Mouse (Mus musculus) heart, postnatal 0 days (tissue): ENCODE measurements around the gene Oxnad1. TPM values are rescaled to one million over a fixed set of nuclear protein-coding genes. Genes with fewer than 3 reads are reported as not detected.

Experiments
- ATAC-seq: fragments of 200-750 bp; cut with Nextera tagmentation; 2 replicates; pipeline ENCODE4 v1.8.0; 2017; ENCODE audit warnings: low read depth, moderate number of reproducible peaks, moderate library complexity; ENCODE audit not compliant: insufficient read depth
- DNase-seq: peaks from one replicate; pipeline ENCODE4 v3.0.0-alpha.2; 2016; ENCODE audit warnings: low spot score
- H3K27ac ChIP-seq: fragments of 300-500 bp; sonication (generic); 2 replicates; pipeline ENCODE4 v1.5.1; 2014; ENCODE audit warnings: low read depth, mild to moderate bottlenecking
- H3K27me3 ChIP-seq: fragments of 300-500 bp; sonication (generic); 2 replicates; pipeline ENCODE4 v1.6.1; 2014; ENCODE audit warnings: low read length, mixed read lengths; ENCODE audit not compliant: control insufficient read depth, insufficient read depth
- H3K36me3 ChIP-seq: fragments of 300-500 bp; sonication (generic); replicated peaks from 2 replicates; pipeline ENCODE4 v1.6.1; 2014; ENCODE audit warnings: low read length, mixed read lengths; ENCODE audit not compliant: control insufficient read depth, insufficient read depth
- H3K4me1 ChIP-seq: fragments of 300-500 bp; sonication (generic); 2 replicates; pipeline ENCODE4 v1.6.1; 2014; ENCODE audit warnings: antibody characterized with exemption; ENCODE audit not compliant: control insufficient read depth, insufficient read depth
- H3K4me2 ChIP-seq: fragments of 300-500 bp; sonication (generic); 2 replicates; pipeline ENCODE4 v1.6.1; 2014; ENCODE audit warnings: low read depth, mild to moderate bottlenecking, low read length, moderate library complexity
- H3K4me3 ChIP-seq: fragments of 300-500 bp; sonication (generic); 2 replicates; pipeline ENCODE4 v1.5.1; 2014; ENCODE audit warnings: low read depth, low read length
- H3K9ac ChIP-seq: fragments of 300-500 bp; sonication (generic); replicated peaks from 2 replicates; pipeline ENCODE4 v1.6.1; 2014; ENCODE audit warnings: low read depth, low read length, mixed read lengths
- H3K9me3 ChIP-seq: fragments of 300-500 bp; sonication (generic); replicated peaks from 2 replicates; pipeline ENCODE4 v1.6.1; 2016; ENCODE audit warnings: low read length; ENCODE audit not compliant: control insufficient read depth
- CTCF ChIP-seq: IDR thresholded peaks from 2 replicates; pipeline ENCODE4 v1.5.1; 2016; ENCODE audit warnings: antibody characterized with exemption, control low read depth, low read depth
- EP300 ChIP-seq: IDR thresholded peaks from 2 replicates; pipeline ENCODE4 v1.6.1; 2016; ENCODE audit warnings: antibody characterized with exemption, low read depth
- WGBS: fragments of 180-500 bp; shearing (Covaris S2); extraction: QIAGEN DNeasy Blood & Tissue Kit; methylation state at CpG from one replicate; pipeline ENCODE4 v1.1.7; 2014; 5-methylcytosine and 5-hydroxymethylcytosine counted together
- polyA plus RNA-seq: library from polyadenylated mRNA; unstranded; fragments of >200 nt; fragmentation: Nextera tagmentation; extraction: Ambion mirVana; gene quantifications from 2 replicates; pipeline ENCODE4 v1.2.1, GENCODE M21; 2015
- total RNA-seq: library from RNA; depleted of rRNA; stranded (reverse); fragments of >200 nt; gene quantifications from 2 replicates; pipeline ENCODE4 v1.2.3, GENCODE M21; 2014; ENCODE audit warnings: low replicate concordance

The Oxnad1 gene
- total and polyA plus RNA-seq, 2 experiments from 2014 or later: 48.4 to 85.5 TPM

- Histone ChIP-seq H3K4me2 (no peak overlapping the region), H3K4me3 (no peak overlapping the region), H3K27ac (0 out of 2 replicates have a peak overlapping the region, but pooled peaks have one; percentile 11), H3K4me1 (peaks cover 15% of the 10 kb centered on the region), H3K36me3 (peaks cover 34% of the 10 kb centered on the region), H3K9ac (no peak overlapping the region), H3K27me3 (no peaks in the 10 kb centered on the region), H3K9me3 (no peaks in the 10 kb centered on the region)
- TF ChIP-seq CTCF: no peak
- no peak for TF ChIP-seq EP300
- WGBS: 73% methylated on average over 4 of the region's 4 CpGs
- ATAC-seq (no peak), DNase-seq (no peak)
These were observed 6.0 kb downstream of the Oxnad1 start for GRCm38 (mm10) chr14:32091124-32091523.

GRCm38 (mm10) chr14:32091704-32092103 is 6.5 kb downstream of the Oxnad1 start:
- Histone ChIP-seq H3K4me3 (no peak overlapping the region), H3K27me3 (no peaks in the 10 kb centered on the region), H3K27ac (no peak overlapping the region), H3K4me2 (no peak overlapping the region), H3K4me1 (peaks cover 14% of the 10 kb centered on the region), H3K9me3 (no peaks in the 10 kb centered on the region), H3K36me3 (peaks cover 38% of the 10 kb centered on the region), H3K9ac (no peak overlapping the region)
- ATAC-seq (no peak), DNase-seq (no peak)
- WGBS: 84% methylated on average over 4 of the region's 4 CpGs
- TF ChIP-seq EP300 (no peak), CTCF (no peak)

- Histone ChIP-seq H3K4me3 (no peak overlapping the region), H3K4me2 (peak overlapping the region; percentile 8; the same call in 1 of the 2 replicates)
These were observed 7.8 kb downstream of the Oxnad1 start for GRCm38 (mm10) chr14:32093018-32093417.

GRCm38 (mm10) chr14:32093500-32094117 is 8.4 kb downstream of the Oxnad1 start:
- H3K36me3 ChIP-seq: peaks cover 57% of the 10 kb centered on the region
- TF ChIP-seq CTCF (no peak), EP300 (peak; percentile 24; the same call in 1 of the 2 replicates)
- H3K4me2 ChIP-seq: peak overlapping the region; percentile 8
- H3K4me1 ChIP-seq: peaks cover 7% of the 10 kb centered on the region; the same call in 1 of the 2 replicates
- H3K9ac ChIP-seq: no peak overlapping the region
- H3K4me3 ChIP-seq: no peak overlapping the region
- DNase-seq (peak; percentile 84), ATAC-seq (peak; percentile 95)
- 10% methylated on average over 11 of the region's 11 CpGs for WGBS
- H3K27ac ChIP-seq: peak overlapping the region; percentile 60
- no peaks in the 10 kb centered on the region for H3K27me3 ChIP-seq
- no peaks in the 10 kb centered on the region for H3K9me3 ChIP-seq

More at GRCm38 (mm10) chr14:32093018-32093417, 7.8 kb downstream of the Oxnad1 start:
- Histone ChIP-seq H3K9ac (no peak overlapping the region), H3K27me3 (no peaks in the 10 kb centered on the region), H3K27ac (peak overlapping the region; percentile 60), H3K36me3 (peaks cover 51% of the 10 kb centered on the region), H3K9me3 (no peaks in the 10 kb centered on the region), H3K4me1 (peaks cover 7% of the 10 kb centered on the region; the same call in 1 of the 2 replicates)
- DNase-seq (no peak), ATAC-seq (no peak)
- no peak for TF ChIP-seq CTCF
- no peak for TF ChIP-seq EP300
- 42% methylated on average over 1 of the region's 1 CpGs for WGBS

GRCm38 (mm10) chr14:32095646-32096045 is 10.5 kb downstream of the Oxnad1 start:
- TF ChIP-seq EP300 (no peak), CTCF (no peak)
- no peak overlapping the region for H3K4me3 ChIP-seq
- no peaks in the 10 kb centered on the region for H3K9me3 ChIP-seq
- 87% methylated on average over 5 of the region's 5 CpGs for WGBS
- peaks cover 7% of the 10 kb centered on the region; the same call in 1 of the 2 replicates for H3K4me1 ChIP-seq
- DNase-seq (no peak), ATAC-seq (no peak)
- no peaks in the 10 kb centered on the region for H3K27me3 ChIP-seq
- H3K9ac ChIP-seq: no peak overlapping the region
- peaks cover 77% of the 10 kb centered on the region for H3K36me3 ChIP-seq
- no peak overlapping the region for H3K4me2 ChIP-seq
- no peak overlapping the region for H3K27ac ChIP-seq

- no peaks in the 10 kb centered on the region for H3K27me3 ChIP-seq
- TF ChIP-seq EP300: no peak
- TF ChIP-seq CTCF: no peak
- ATAC-seq: no peak
- H3K9me3 ChIP-seq: no peaks in the 10 kb centered on the region
- WGBS: 92% methylated on average over 5 of the region's 5 CpGs
- peaks cover 82% of the 10 kb centered on the region for H3K36me3 ChIP-seq
- H3K4me2 ChIP-seq: no peak overlapping the region
- peaks cover 7% of the 10 kb centered on the region; the same call in 1 of the 2 replicates for H3K4me1 ChIP-seq
- H3K4me3 ChIP-seq: no peak overlapping the region
- H3K27ac ChIP-seq: no peak overlapping the region
- DNase-seq: no peak
- no peak overlapping the region for H3K9ac ChIP-seq
These were observed 11.6 kb downstream of the Oxnad1 start for GRCm38 (mm10) chr14:32096740-32097139.
